In genomic region chr6:16931059-16931458, GRCm38 (mm10) we compare ENCODE assay signal across 24 mouse cellular contexts. TPM values are rescaled to one million over a fixed set of nuclear protein-coding genes. Genes with fewer than 3 reads are reported as not detected.
DNase-seq lines count a peak whose midpoint lies in the region; ATAC-seq and TF ChIP-seq lines count a peak whose summit lies in the region.
"Had no signal": no experiment of that assay in that cellular context is flagged by ENCODE, and none has a peak within 500 bp of the region (broad histone marks: within the 10 kb centered on the region; RNA-seq: fewer than 3 reads in every experiment).

No protein-coding gene starts in this region.

- no peak for TF ChIP-seq EP300 in CH12.LX (IDR thresholded peaks at IDR 0.05; ENCODE audit: low read length)

- no peaks in the 10 kb centered on the region for H3K79me2 ChIP-seq in CH12.LX (replicated peaks; ENCODE audit: control insufficient read depth, extremely low read depth, insufficient read depth, poor library complexity, severe bottlenecking)

- in situ Hi-C loops in CH12.LX (cut with MboI; ENCODE audit: low pct_ligation_motif_present, low pct_unique_long_range_greater_than_20kb, low sequenced_read_pairs), result no loop called here

- H3K27ac ChIP-seq in CH12.LX (ENCODE audit: insufficient read depth, low read depth), result no peak overlapping the region

- no peak overlapping the region for H3K4me2 ChIP-seq in CH12.LX (ENCODE audit: insufficient read depth, low read depth, poor library complexity, severe bottlenecking)

- peak; percentile 63 for ATAC-seq in granulocyte monocyte progenitor cell, adult 5-6 weeks (replicated peaks; ENCODE audit: poor library complexity, severe bottlenecking)
- peak; percentile 47; the same call in 1 of the 2 replicates for ATAC-seq in megakaryocyte, adult 5-6 weeks (ENCODE audit: poor library complexity, severe bottlenecking)
- ATAC-seq in megakaryocyte progenitor cell, adult 5-6 weeks (replicated peaks; ENCODE audit: poor library complexity), result 0 out of 2 replicates have a peak, but pooled peaks have one; percentile 9
- ATAC-seq: activated CD4-positive, CD25-positive, alpha-beta regulatory T cell, adult 4 months; CD4-positive, CD25-positive, alpha-beta regulatory T cell, adult 4 months; Patski had no signal

- H3K4me3 ChIP-seq in CH12.LX (replicated peaks in 1 of 3; ENCODE audit: low read depth in 2 of 3, low read length in 2 of 3, poor library complexity in 1 of 3), result no peak overlapping the region

- dilution Hi-C loops in CH12.LX (cut with MboI; ENCODE audit: extremely low pct_ligation_motif_present, extremely low pct_unique_long_range_greater_than_20kb, low sequenced_read_pairs), result no loop called here

- TF ChIP-seq RAD21 in CH12.LX (IDR thresholded peaks at IDR 0.05; ENCODE audit: low read depth, low read length), result no peak

- no peaks in the 10 kb centered on the region for H3K9me3 ChIP-seq in CH12.LX (replicated peaks; ENCODE audit: low read length)
- H3K9me3 ChIP-seq: G1E had no signal

- H3K4me1 ChIP-seq in CH12.LX (ENCODE audit: control insufficient read depth in 1 of 2, insufficient read depth in 2 of 2), result no peaks in the 10 kb centered on the region

- DNase-seq in CH12.LX (ENCODE audit: extremely low read depth), result no peak
- DNase-seq in cerebellum, postnatal 25 days, result no peak
- no peak for DNase-seq in right cerebral cortex, adult 2 months (ENCODE audit: low spot score in 2 of 2)
- DNase-seq in embryo, embryonic 10 days (ENCODE audit: low spot score), result no peak
- DNase-seq in thymus, adult 18-20 months, result no peak
- DNase-seq: adrenal gland, adult 2 months; adrenal gland, adult 8-10 months; adrenal gland, postnatal 10 days; adrenal gland, postnatal 14 days; adrenal gland, postnatal 25 days; adrenal gland, postnatal 36 days; B cell, adult 2 months; cerebellum, adult 11 months; cerebellum, adult 11-12 months; cerebellum, adult 18-20 months had no signal

- TF ChIP-seq POLR2A in CH12.LX (IDR thresholded peaks at IDR 0.05; ENCODE audit: low read depth, low read length), result no peak

- TF ChIP-seq CTCF in CH12.LX (conservative IDR thresholded peaks at IDR 0.05 in 1 of 2, IDR thresholded peaks at IDR 0.05 in 1 of 2; ENCODE audit: low read depth in 2 of 2, low read length in 2 of 2), result no peak

- H3K27me3 ChIP-seq in CH12.LX (replicated peaks), result no peaks in the 10 kb centered on the region

- no peaks in the 10 kb centered on the region for H3K36me3 ChIP-seq in CH12.LX (replicated peaks in 1 of 2; ENCODE audit: control insufficient read depth in 1 of 2, insufficient read depth in 1 of 2, low read length in 1 of 2)
- H3K36me3 ChIP-seq: G1E had no signal

- no peak overlapping the region for H3K9ac ChIP-seq in CH12.LX (ENCODE audit: insufficient read depth, low read depth)

TF ChIP-seq in CH12.LX, 34 proteins besides CTCF, POLR2A, EP300 and RAD21:
- peak; percentile 56; the same call in 1 of the 2 replicates for TF ChIP-seq BHLHE40 (IDR thresholded peaks at IDR 0.05; ENCODE audit: low read depth, low read length)
- no peak for TF ChIP-seq IRF4 (IDR thresholded peaks at IDR 0.05; ENCODE audit: low read depth, low read length)

RNA-seq across cellular contexts. Expression of gene Tfec, which starts 32.8 kb away (rescaled TPM):
- total RNA-seq in CH12.LX (2012; rRNA removed), result not detected in 2 replicates
- total RNA-seq in CH12.LX (2014; rRNA removed), result not detected in 2 replicates
- not detected in 2 replicates for polyA plus RNA-seq in CH12.LX (2012; ENCODE audit: insufficient read length, low read depth)
- 99.3 and 111 TPM in 2 replicates for total RNA-seq in granulocyte monocyte progenitor cell, adult 5-6 weeks (2014; fragmentation: Nextera tagmentation)
- 129 and 130 TPM in 2 replicates for total RNA-seq in granulocyte monocyte progenitor cell, adult 5-6 weeks (2017)
- 66.1 and 70.5 TPM in 2 replicates for total RNA-seq in megakaryocyte, adult 5-6 weeks (2015)
- 53.9 and 68.7 TPM in 2 replicates for total RNA-seq in megakaryocyte, adult 5-6 weeks (2017)
- 117 and 135 TPM in 2 replicates for total RNA-seq in megakaryocyte progenitor cell, adult 5-6 weeks (2015)
- total RNA-seq in megakaryocyte progenitor cell, adult 5-6 weeks (2017), result 107 and 121 TPM in 2 replicates
- total RNA-seq: MEL had no signal
- polyA plus RNA-seq: activated CD4-positive, CD25-positive, alpha-beta regulatory T cell, adult 4 months; adrenal gland, adult 2 months; C2C12; G1E; Patski had no signal

Comparison
In these comparisons a context has a peak if more than half of its experiments do, and no peak if none do; other contexts are left out.
1. ATAC-seq: peak in every context shown above with its lines; median percentile 63 in granulocyte monocyte progenitor cell, adult 5-6 weeks; 47 in megakaryocyte, adult 5-6 weeks; 9 in megakaryocyte progenitor cell, adult 5-6 weeks.
2. RNA of gene Tfec, which starts 32.8 kb away (total RNA-seq): 99.3 to 130 TPM in granulocyte monocyte progenitor cell, adult 5-6 weeks, 107 to 135 TPM in megakaryocyte progenitor cell, adult 5-6 weeks and 53.9 to 70.5 TPM in megakaryocyte, adult 5-6 weeks; not detected in CH12.LX; every median in the first group is over 10 times any median in the second.